Mouse (Mus musculus) myocyte (in vitro differentiated cells): ENCODE data around the gene Shld1. TPM values are rescaled to one million over a fixed set of nuclear protein-coding genes. Genes with fewer than 3 reads are reported as not detected.

Experiments
- H3K27me3 ChIP-seq: one replicate; pipeline ENCODE4 v1.6.1; 2011; ENCODE audit not compliant: control insufficient read depth, insufficient read depth, insufficient read length
- H3K36me3 ChIP-seq: one replicate; pipeline ENCODE4 v1.6.1; 2011; ENCODE audit not compliant: control insufficient read depth, insufficient read depth
- H3K4me2 ChIP-seq: one replicate; pipeline ENCODE4 v1.6.1; 2011; ENCODE audit warnings: low read depth, control low read depth
- H3K4me3 ChIP-seq: one replicate; pipeline ENCODE4 v1.5.1; 2011; ENCODE audit warnings: mild to moderate bottlenecking, control low read depth, moderate library complexity
- H3K79me2 ChIP-seq: one replicate; pipeline ENCODE4 v1.6.1; 2011; ENCODE audit not compliant: control insufficient read depth, insufficient read depth
- H3ac ChIP-seq: one replicate; pipeline ENCODE4 v1.6.1; 2011; ENCODE audit not compliant: control insufficient read depth, insufficient read length
- CEBPB ChIP-seq: IDR thresholded peaks from 2 replicates; pipeline ENCODE4 v1.6.1; 2011; ENCODE audit warnings: mild to moderate bottlenecking, moderate library complexity; ENCODE audit not compliant: poor library complexity, insufficient read depth, severe bottlenecking
- E2F4 ChIP-seq: IDR thresholded peaks from one replicate; pipeline ENCODE4 v1.6.1; 2011; ENCODE audit warnings: mild to moderate bottlenecking, control low read depth, moderate library complexity; ENCODE audit not compliant: insufficient read depth
- MAX ChIP-seq: IDR thresholded peaks from one replicate; pipeline ENCODE4 v1.6.1; 2011; ENCODE audit warnings: low read depth, mild to moderate bottlenecking, control low read depth
- MYOD1 ChIP-seq, 3 experiments: IDR thresholded peaks; one replicate each; pipeline ENCODE4 v1.6.1; 2011; ENCODE audit warnings: control low read depth in 2 of 3, low read depth in 2 of 3, mild to moderate bottlenecking in 2 of 3, moderate library complexity in 1 of 3; ENCODE audit not compliant: insufficient read length in 2 of 3, control insufficient read depth in 1 of 3
- MYOG ChIP-seq, 3 experiments: IDR thresholded peaks; one replicate each; pipeline ENCODE4 v1.6.1; 2011; ENCODE audit warnings: control low read depth in 2 of 3, low read depth in 2 of 3, mild to moderate bottlenecking in 2 of 3; ENCODE audit not compliant: insufficient read length in 2 of 3, control insufficient read depth in 1 of 3, insufficient read depth in 1 of 3
- POLR2A ChIP-seq: IDR thresholded peaks from one replicate; pipeline ENCODE4 v1.6.1; 2011; ENCODE audit warnings: low read depth, mild to moderate bottlenecking, control low read depth, moderate library complexity; ENCODE audit not compliant: insufficient read length
- POLR2AphosphoS2 ChIP-seq: IDR thresholded peaks from one replicate; pipeline ENCODE4 v1.6.1; 2011; ENCODE audit warnings: low read depth, control low read depth; ENCODE audit not compliant: insufficient read length
- REST ChIP-seq: IDR thresholded peaks from one replicate; pipeline ENCODE4 v1.6.1; 2011; ENCODE audit warnings: mild to moderate bottlenecking, control low read depth, moderate library complexity; ENCODE audit not compliant: insufficient read depth, insufficient read length
- SRF ChIP-seq: IDR thresholded peaks from one replicate; pipeline ENCODE4 v1.6.1; 2011; ENCODE audit warnings: low read depth; ENCODE audit not compliant: control insufficient read depth, insufficient read length
- TCF12 ChIP-seq: IDR thresholded peaks from one replicate; pipeline ENCODE4 v1.6.1; 2011; ENCODE audit warnings: mild to moderate bottlenecking, control low read depth; ENCODE audit not compliant: poor library complexity, insufficient read depth, severe bottlenecking
- TCF3 ChIP-seq: IDR thresholded peaks from one replicate; pipeline ENCODE4 v1.6.1; 2011; ENCODE audit warnings: low read depth, control low read depth; ENCODE audit not compliant: insufficient read length
- USF1 ChIP-seq: IDR thresholded peaks from one replicate; pipeline ENCODE4 v1.6.1; 2011; ENCODE audit warnings: low read depth, mild to moderate bottlenecking, control low read depth, moderate library complexity
- polyA plus RNA-seq: library from polyadenylated mRNA; unstranded; fragments of >200 nt; fragmentation: generic; extraction: Trizol; gene quantifications from one replicate; pipeline ENCODE4 v1.2.1, GENCODE M21; 2012; ENCODE audit warnings: missing spikeins

Shld1 gene
- polyA plus RNA-seq, 1 experiment = 5.1 TPM

DNA sequence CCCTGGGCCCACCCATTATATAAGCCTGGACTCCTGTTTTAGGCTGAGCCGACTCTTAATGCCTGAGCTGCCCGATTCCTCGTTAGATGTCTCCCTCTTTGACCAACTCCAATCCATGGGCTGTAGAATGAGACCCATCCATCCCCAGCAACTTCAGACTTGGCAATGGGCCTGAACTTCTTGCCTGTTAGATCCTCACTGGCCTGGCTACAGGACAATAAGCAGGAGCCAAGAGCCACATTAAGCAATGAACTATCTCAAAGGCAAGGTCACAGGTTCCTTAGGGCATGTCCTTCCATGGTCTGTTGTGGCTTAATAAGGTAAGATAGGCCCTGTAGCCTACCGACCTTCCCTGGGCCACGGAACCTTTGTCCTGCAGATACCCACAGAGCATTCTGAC is 9.8 kb downstream of the Shld1 start:
- no peak overlapping the region for H3ac ChIP-seq
- H3K79me2 ChIP-seq = no peaks in the 10 kb centered on the region
- no peak overlapping the region for H3K4me2 ChIP-seq
- H3K4me3 ChIP-seq = no peak overlapping the region
- no peaks in the 10 kb centered on the region for H3K27me3 ChIP-seq
- TF ChIP-seq CEBPB = no peak
- TF ChIP-seq SRF = no peak
- no peak for TF ChIP-seq MYOD1 (IDR thresholded peaks at IDR 0.05; ENCODE audit: control insufficient read depth in 1 of 3, insufficient read length in 2 of 3, low read depth in 2 of 3)
- TF ChIP-seq TCF3 = no peak
- no peak for TF ChIP-seq USF1
- no peak for TF ChIP-seq MAX
- TF ChIP-seq POLR2AphosphoS2 = no peak
- no peak for TF ChIP-seq MYOG (IDR thresholded peaks at IDR 0.05; ENCODE audit: control insufficient read depth in 1 of 3, insufficient read depth in 1 of 3, insufficient read length in 2 of 3, low read depth in 2 of 3)
- no peak for TF ChIP-seq TCF12
- TF ChIP-seq E2F4 = no peak
- TF ChIP-seq POLR2A = no peak
- no peak for TF ChIP-seq REST
- H3K36me3 ChIP-seq = no peaks in the 10 kb centered on the region

DNA sequence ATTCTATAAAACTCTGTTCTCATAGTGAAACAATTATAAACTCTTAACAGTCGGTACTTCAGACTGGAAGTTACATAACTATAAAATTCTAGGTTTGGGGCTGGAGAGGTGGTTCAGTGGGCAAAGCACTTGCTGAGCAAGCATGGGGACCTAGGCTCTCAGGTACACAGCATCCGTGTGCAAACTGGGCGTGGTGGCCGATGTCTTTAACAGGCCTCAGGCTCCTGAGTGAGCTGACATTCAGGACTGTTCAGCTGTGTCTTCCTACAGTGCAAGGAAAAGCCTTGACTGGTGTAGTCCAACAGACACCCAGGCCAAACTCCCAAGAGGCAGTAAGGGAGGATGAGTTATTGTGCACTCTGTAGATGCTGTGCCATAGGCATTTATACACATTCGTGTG is 10.5 kb downstream of the Shld1 start:
- H3K4me2 ChIP-seq = no peak overlapping the region
- no peak overlapping the region for H3K4me3 ChIP-seq
- H3K27me3 ChIP-seq = no peaks in the 10 kb centered on the region
- TF ChIP-seq REST (no peak), MAX (no peak), MYOG (IDR thresholded peaks at IDR 0.05; ENCODE audit: control insufficient read depth in 1 of 3, insufficient read depth in 1 of 3, insufficient read length in 2 of 3, low read depth in 2 of 3) (no peak), POLR2A (no peak), TCF12 (no peak), SRF (no peak), TCF3 (no peak), POLR2AphosphoS2 (no peak), CEBPB (no peak), MYOD1 (IDR thresholded peaks at IDR 0.05; ENCODE audit: control insufficient read depth in 1 of 3, insufficient read length in 2 of 3, low read depth in 2 of 3) (no peak), E2F4 (no peak), USF1 (no peak)
- no peaks in the 10 kb centered on the region for H3K79me2 ChIP-seq
- H3ac ChIP-seq = no peak overlapping the region
- no peaks in the 10 kb centered on the region for H3K36me3 ChIP-seq

DNA sequence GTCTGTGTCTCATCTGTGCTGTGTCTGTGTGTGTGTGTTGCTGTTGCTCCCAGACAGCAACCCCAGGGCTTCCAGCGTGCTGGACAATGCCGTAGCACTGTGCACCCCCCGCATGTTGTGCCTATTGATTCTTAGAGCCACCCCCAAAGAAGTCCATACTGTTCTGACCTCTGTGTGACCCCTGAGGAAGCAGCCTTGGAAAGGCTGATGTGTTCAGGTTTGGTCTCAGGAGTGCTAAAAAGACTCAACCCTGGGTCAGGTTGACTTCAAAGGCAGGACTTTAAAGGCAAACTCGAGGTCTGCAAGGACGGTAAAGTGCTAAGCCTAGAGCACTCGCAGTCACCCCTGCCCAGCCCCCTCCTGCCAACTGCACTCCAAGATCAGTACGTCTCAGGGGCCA is 11.0 kb downstream of the Shld1 start:
- TF ChIP-seq REST (no peak), POLR2A (no peak), TCF3 (no peak), POLR2AphosphoS2 (no peak), SRF (no peak), E2F4 (no peak), CEBPB (no peak), USF1 (no peak), TCF12 (no peak), MYOD1 (IDR thresholded peaks at IDR 0.05; ENCODE audit: control insufficient read depth in 1 of 3, insufficient read length in 2 of 3, low read depth in 2 of 3) (no peak), MAX (no peak), MYOG (IDR thresholded peaks at IDR 0.05; ENCODE audit: control insufficient read depth in 1 of 3, insufficient read depth in 1 of 3, insufficient read length in 2 of 3, low read depth in 2 of 3) (no peak)
- H3ac ChIP-seq = no peak overlapping the region
- H3K36me3 ChIP-seq = no peaks in the 10 kb centered on the region
- H3K79me2 ChIP-seq = no peaks in the 10 kb centered on the region
- H3K4me2 ChIP-seq = no peak overlapping the region
- no peaks in the 10 kb centered on the region for H3K27me3 ChIP-seq
- H3K4me3 ChIP-seq = no peak overlapping the region

DNA sequence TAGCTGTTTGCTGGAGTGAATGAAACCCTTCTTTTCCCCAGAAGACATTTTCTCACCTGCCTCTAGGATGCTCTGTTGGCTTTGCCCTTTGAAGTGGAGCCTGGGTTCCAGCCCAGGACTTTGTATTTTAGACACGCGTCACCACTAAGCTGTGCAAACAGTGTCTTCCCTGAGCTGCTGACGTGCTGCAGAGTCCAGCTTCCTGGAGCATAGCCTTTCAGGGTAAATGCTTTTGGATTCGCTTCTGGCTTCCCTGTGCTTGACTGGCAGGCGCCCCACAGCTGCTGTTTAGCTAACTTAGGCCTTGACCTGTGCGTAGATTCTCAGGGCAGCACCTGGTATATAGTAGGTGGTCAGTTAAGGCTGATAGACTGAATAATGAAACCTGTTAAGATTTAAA is 11.7 kb downstream of the Shld1 start:
- TF ChIP-seq MAX (no peak), E2F4 (no peak), TCF3 (no peak), CEBPB (no peak), SRF (no peak), MYOD1 (IDR thresholded peaks at IDR 0.05; ENCODE audit: control insufficient read depth in 1 of 3, insufficient read length in 2 of 3, low read depth in 2 of 3) (no peak), TCF12 (no peak), USF1 (no peak), POLR2A (no peak), REST (no peak)
- Histone ChIP-seq H3K27me3 (no peaks in the 10 kb centered on the region), H3K4me3 (no peak overlapping the region), H3K79me2 (no peaks in the 10 kb centered on the region), H3ac (no peak overlapping the region), H3K36me3 (no peaks in the 10 kb centered on the region), H3K4me2 (no peak overlapping the region)
